Mouse (Mus musculus) urinary bladder, adult 18-20 months (tissue): ENCODE results near the gene Nell1.

Experiments used
- DNase-seq, 2 experiments: peaks; one replicate each; pipeline ENCODE4 v3.0.0; 2022; ENCODE audit warnings: low spot score in 2 of 2, mixed read lengths in 2 of 2

Gene Nell1

GRCm38 (mm10) chr7:50549572-50549971 lies 574.9 kb downstream of the Nell1 start:
- no peak for DNase-seq

- no peak for DNase-seq
These were observed 576.8 kb downstream of the Nell1 start for GRCm38 (mm10) chr7:50551426-50551825.

GRCm38 (mm10) chr7:50562708-50563107 lies 588.0 kb downstream of the Nell1 start:
- no peak for DNase-seq

GRCm38 (mm10) chr7:50573841-50574240 lies 599.2 kb downstream of the Nell1 start:
- DNase-seq = no peak

- no peak for DNase-seq
These were observed 614.2 kb downstream of the Nell1 start for GRCm38 (mm10) chr7:50588642-50589424.

GRCm38 (mm10) chr7:50598890-50599289 lies 624.2 kb downstream of the Nell1 start, which contains the start of gene 4933405O20Rik:
4933405O20Rik (plus strand) TSS chr7:50599190.
- no peak for DNase-seq

- DNase-seq = no peak
These were observed 639.4 kb downstream of the Nell1 start for GRCm38 (mm10) chr7:50614101-50614500.

GRCm38 (mm10) chr7:50629186-50629585 lies 654.5 kb downstream of the Nell1 start:
- no peak for DNase-seq

- no peak for DNase-seq
These were observed 658.5 kb downstream of the Nell1 start for GRCm38 (mm10) chr7:50633147-50633546.

GRCm38 (mm10) chr7:50672266-50672665 lies 697.6 kb downstream of the Nell1 start:
- DNase-seq = no peak

GRCm38 (mm10) chr7:50675444-50675843 lies 700.8 kb downstream of the Nell1 start:
- no peak for DNase-seq

- no peak for DNase-seq
These were observed 702.8 kb downstream of the Nell1 start for GRCm38 (mm10) chr7:50677511-50677910.

GRCm38 (mm10) chr7:50686337-50686736 lies 711.7 kb downstream of the Nell1 start:
- no peak for DNase-seq

GRCm38 (mm10) chr7:50725166-50725565 lies 750.5 kb downstream of the Nell1 start:
- DNase-seq = no peak

GRCm38 (mm10) chr7:50730951-50731350 lies 756.3 kb downstream of the Nell1 start:
- DNase-seq = no peak

- no peak for DNase-seq
These were observed 780.9 kb downstream of the Nell1 start for GRCm38 (mm10) chr7:50755516-50755915.

GRCm38 (mm10) chr7:50756409-50756808 lies 781.7 kb downstream of the Nell1 start:
- DNase-seq = no peak

- DNase-seq = no peak
These were observed 798.9 kb downstream of the Nell1 start for GRCm38 (mm10) chr7:50773516-50773915.

- DNase-seq = no peak
These were observed 806.4 kb downstream of the Nell1 start for GRCm38 (mm10) chr7:50781105-50781504.

GRCm38 (mm10) chr7:50783652-50784051 lies 809.0 kb downstream of the Nell1 start:
- no peak for DNase-seq

GRCm38 (mm10) chr7:50826180-50826579 lies 851.5 kb downstream of the Nell1 start:
- no peak for DNase-seq

- DNase-seq = no peak
These were observed 858.1 kb downstream of the Nell1 start for GRCm38 (mm10) chr7:50832799-50833198.

- no peak for DNase-seq
These were observed 868.0 kb downstream of the Nell1 start for GRCm38 (mm10) chr7:50842646-50843045.

- no peak for DNase-seq
These were observed 873.3 kb downstream of the Nell1 start for GRCm38 (mm10) chr7:50847921-50848320.
